Mouse (Mus musculus): ENCODE data around the gene Mgmt. TPM values are rescaled to one million over a fixed set of nuclear protein-coding genes. Genes with fewer than 3 reads are reported as not detected.

The Mgmt gene
- total RNA-seq, 2 experiments from 2014 or later = 1.0 to 1.2 TPM

GRCm38 (mm10) chr7:137140321-137140720 is 245.9 kb downstream of the Mgmt start:
- H3K27ac ChIP-seq = no peak overlapping the region
- no peak overlapping the region for H3K4me3 ChIP-seq
- no peak for DNase-seq (ENCODE audit: low spot score in 2 of 2)
- no peak for TF ChIP-seq CTCF (conservative IDR thresholded peaks at IDR 0.05)

GRCm38 (mm10) chr7:137141386-137141785 is 247.0 kb downstream of the Mgmt start:
- DNase-seq (ENCODE audit: low spot score in 2 of 2) = no peak
- Histone ChIP-seq H3K4me3 (no peak overlapping the region), H3K27ac (no peak overlapping the region)
- TF ChIP-seq CTCF (conservative IDR thresholded peaks at IDR 0.05) = no peak

DNA sequence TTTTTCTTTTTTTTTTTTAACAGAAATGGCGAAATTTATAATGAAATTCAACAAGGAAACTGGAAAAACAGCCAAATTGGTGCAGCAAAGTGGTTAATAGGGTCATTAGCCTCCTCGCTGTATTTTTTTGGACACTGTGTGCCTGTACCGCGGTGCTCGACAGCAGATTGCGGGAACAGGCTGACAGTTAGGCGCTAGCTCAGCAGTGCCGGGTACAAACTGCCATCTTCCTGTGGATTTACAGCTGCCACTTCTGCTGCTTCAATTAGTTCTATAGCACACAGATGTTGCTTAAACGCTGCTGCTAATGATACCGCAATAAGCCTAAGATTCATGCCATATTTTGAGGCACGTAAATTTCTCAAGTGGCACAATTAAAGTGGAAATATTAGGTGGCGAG is 252.7 kb downstream of the Mgmt start:
- Histone ChIP-seq H3K4me3 (no peak overlapping the region), H3K27ac (no peak overlapping the region)
- TF ChIP-seq CTCF (conservative IDR thresholded peaks at IDR 0.05) = no peak
- DNase-seq (ENCODE audit: low spot score in 2 of 2) = peak in 1 of 2 experiments; percentile 16

DNA sequence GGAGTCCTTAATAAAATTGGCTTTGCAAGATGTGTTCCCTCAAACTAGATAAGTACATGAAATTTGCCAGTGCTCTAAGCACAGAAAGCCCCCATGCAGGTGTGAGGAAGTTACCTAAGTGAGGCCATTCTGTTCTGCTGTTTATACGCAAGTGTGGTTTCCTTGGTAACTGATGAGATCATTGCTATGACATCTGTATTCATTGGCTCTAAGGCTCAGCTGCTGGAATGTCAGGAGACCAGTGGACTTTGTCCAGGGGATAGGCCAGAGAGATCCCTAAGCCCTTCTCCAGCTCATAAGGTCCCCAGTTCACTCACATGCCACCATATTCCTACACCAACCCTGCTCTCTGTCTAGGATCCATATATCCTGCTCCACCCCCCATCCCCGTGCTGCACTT is 257.4 kb downstream of the Mgmt start:
- H3K27ac ChIP-seq = no peak overlapping the region

DNA sequence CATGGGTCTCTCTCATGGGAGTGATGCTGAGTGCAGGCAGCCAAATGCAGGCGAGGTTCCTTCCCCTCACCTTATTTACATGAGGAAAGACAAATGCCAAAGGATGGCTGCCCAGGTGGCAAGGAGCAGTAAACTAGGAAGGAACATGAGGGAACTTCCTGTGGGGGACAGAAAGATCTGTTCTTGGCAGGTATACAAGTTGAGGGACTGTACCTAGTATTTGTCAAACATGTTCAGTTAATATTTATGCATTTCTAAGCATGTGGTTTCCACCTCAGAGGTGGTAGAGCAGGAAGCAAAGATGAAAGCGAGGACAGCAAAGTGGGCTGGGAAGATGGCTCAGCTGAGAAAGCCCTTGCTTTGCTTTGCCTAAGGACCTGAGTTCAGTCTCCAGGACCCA is 260.2 kb downstream of the Mgmt start:
- no peak overlapping the region for H3K27ac ChIP-seq
- no peak overlapping the region for H3K4me3 ChIP-seq
- no peak for DNase-seq (ENCODE audit: low spot score in 2 of 2)
- no peak for TF ChIP-seq CTCF (conservative IDR thresholded peaks at IDR 0.05)

More for the DNA sequence above, 257.4 kb downstream of the Mgmt start:
- DNase-seq (ENCODE audit: low spot score in 2 of 2) = no peak
- no peak overlapping the region for H3K4me3 ChIP-seq
- no peak for TF ChIP-seq CTCF (conservative IDR thresholded peaks at IDR 0.05)

GRCm38 (mm10) chr7:137159086-137159485 is 264.7 kb downstream of the Mgmt start:
- TF ChIP-seq CTCF (conservative IDR thresholded peaks at IDR 0.05) = no peak
- no peak for DNase-seq (ENCODE audit: low spot score in 2 of 2)
- Histone ChIP-seq H3K4me3 (no peak overlapping the region), H3K27ac (no peak overlapping the region)

GRCm38 (mm10) chr7:137172278-137172677 is 277.9 kb downstream of the Mgmt start:
- TF ChIP-seq CTCF (conservative IDR thresholded peaks at IDR 0.05) = no peak

More at GRCm38 (mm10) chr7:137172278-137172677, 277.9 kb downstream of the Mgmt start:
- H3K4me3 ChIP-seq = no peak overlapping the region
- no peak overlapping the region for H3K27ac ChIP-seq
- DNase-seq (ENCODE audit: low spot score in 2 of 2) = no peak

Measured in layer of hippocampus, adult 2 months (tissue).